Mouse (Mus musculus): ENCODE results near the gene Tusc2.

- no peak for TF ChIP-seq CTCF (IDR thresholded peaks at IDR 0.05)
- no peak for TF ChIP-seq POLR2A (IDR thresholded peaks at IDR 0.05; ENCODE audit: insufficient read depth, low read depth, low read length)
Measured at GRCm38 (mm10) chr9:107615035-107615434, 52.0 kb downstream of the Tusc2 start.

All from heart, adult 2 months (tissue).